Mouse (Mus musculus): ENCODE data around the gene Gys1.
"Not testable (repeated sequence)": the region's sequence is repeated elsewhere in the genome, so short reads cannot be mapped to it uniquely, and the experiment has no call there.

Gene Gys1

GRCm38 (mm10) chr7:45434203-45435015 is at the start of gene Gys1:
Gene Gys1 (plus strand): TSS chr7:45434844.
- DNase-seq = peak; percentile 100

GRCm38 (mm10) chr7:45386077-45386476 is 48.6 kb upstream of the Gys1 start:
- DNase-seq = no peak

- no peak for DNase-seq
These were observed 39.5 kb upstream of the Gys1 start for GRCm38 (mm10) chr7:45395129-45395541.

- peak; percentile 100 for DNase-seq
These were observed 38.9 kb upstream of the Gys1 start, which contains the start of gene Snrnp70 for GRCm38 (mm10) chr7:45395578-45396336. Gene Snrnp70 (minus strand): TSS chr7:45395742.

GRCm38 (mm10) chr7:45396337-45396775 is 38.3 kb upstream of the Gys1 start:
- DNase-seq = not testable (repeated sequence)

GRCm38 (mm10) chr7:45396787-45397186 is 37.9 kb upstream of the Gys1 start:
- no peak for DNase-seq

- DNase-seq = peak; percentile 69
These were observed 33.0 kb upstream of the Gys1 start for GRCm38 (mm10) chr7:45401521-45402085.

GRCm38 (mm10) chr7:45403532-45404261 is 30.9 kb upstream of the Gys1 start:
- peak; percentile 83 for DNase-seq

- DNase-seq = peak; percentile 54
These were observed 29.3 kb upstream of the Gys1 start, which contains the start of gene Kcna7 for GRCm38 (mm10) chr7:45405091-45406075. Gene Kcna7 (plus strand): TSS chr7:45405653.

GRCm38 (mm10) chr7:45406157-45407156 is 28.2 kb upstream of the Gys1 start:
- no peak for DNase-seq

- no peak for DNase-seq
These were observed 26.8 kb upstream of the Gys1 start for GRCm38 (mm10) chr7:45407836-45408235.

GRCm38 (mm10) chr7:45408351-45408750 is 26.3 kb upstream of the Gys1 start:
- no peak for DNase-seq

- DNase-seq = no peak
These were observed 25.7 kb upstream of the Gys1 start for GRCm38 (mm10) chr7:45408949-45409348.

- DNase-seq = no peak
These were observed 25.0 kb upstream of the Gys1 start for GRCm38 (mm10) chr7:45409497-45410163.

- no peak for DNase-seq
These were observed 22.2 kb upstream of the Gys1 start for GRCm38 (mm10) chr7:45412421-45412820.

- peak; percentile 63 for DNase-seq
These were observed 21.4 kb upstream of the Gys1 start, which contains the start of gene Ntf5 for GRCm38 (mm10) chr7:45413113-45413863. Gene Ntf5 (plus strand): TSS chr7:45413695.

- DNase-seq = no peak
These were observed 20.5 kb upstream of the Gys1 start for GRCm38 (mm10) chr7:45413864-45414739.
